Mouse (Mus musculus): ENCODE measurements at regions not wholly inside any gene's neighbourhood (a gene's known extent, or its start where the extent isn't known, plus 50 kb on each side); places are given as distances from the start of the nearest gene placed in this dataset.

DNA sequence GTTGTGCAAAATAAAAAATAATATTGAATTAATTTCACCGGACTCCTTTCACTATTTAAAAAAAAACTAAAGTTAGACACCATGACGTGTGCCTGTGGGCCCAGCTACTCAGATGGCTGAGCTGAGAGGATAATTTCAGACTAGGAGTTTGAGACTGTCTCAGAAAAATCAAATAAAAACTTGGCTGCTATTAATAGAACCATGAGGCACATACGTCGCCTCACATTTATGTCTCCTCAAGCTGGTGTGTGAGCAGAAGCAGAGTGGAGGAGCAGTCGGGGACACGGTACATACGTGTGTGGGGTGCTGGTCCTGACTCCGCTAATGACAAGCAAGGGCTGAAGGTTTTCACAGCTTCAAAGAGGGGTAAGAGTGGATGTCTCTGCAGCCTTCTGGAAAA lies 52.8 kb upstream of the Dmrtb1 start:
- peak; percentile 60 for DNase-seq (ENCODE audit: low read depth, low spot score)

DNA sequence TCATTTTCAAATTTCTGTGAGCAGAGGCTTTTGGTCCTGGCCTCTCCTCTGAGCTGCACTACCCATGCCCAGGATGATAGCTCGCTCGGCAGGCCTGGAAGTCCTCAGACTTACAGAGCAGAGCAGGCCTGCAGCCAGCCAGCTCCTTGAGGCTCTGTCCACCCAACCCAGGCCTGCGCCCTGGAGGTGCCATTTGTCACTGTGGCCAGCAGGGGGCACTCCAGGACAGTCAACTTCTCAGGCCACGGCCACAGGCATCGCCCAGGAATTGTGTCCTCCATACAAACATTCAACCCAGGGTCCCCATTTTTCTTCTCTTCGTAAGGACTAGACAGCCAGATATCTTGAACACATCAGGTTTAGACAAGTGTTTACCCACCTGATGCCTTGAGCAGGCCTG lies 53.9 kb upstream of the Dmrtb1 start:
- peak; percentile 84 for DNase-seq (ENCODE audit: low read depth, low spot score)

DNA sequence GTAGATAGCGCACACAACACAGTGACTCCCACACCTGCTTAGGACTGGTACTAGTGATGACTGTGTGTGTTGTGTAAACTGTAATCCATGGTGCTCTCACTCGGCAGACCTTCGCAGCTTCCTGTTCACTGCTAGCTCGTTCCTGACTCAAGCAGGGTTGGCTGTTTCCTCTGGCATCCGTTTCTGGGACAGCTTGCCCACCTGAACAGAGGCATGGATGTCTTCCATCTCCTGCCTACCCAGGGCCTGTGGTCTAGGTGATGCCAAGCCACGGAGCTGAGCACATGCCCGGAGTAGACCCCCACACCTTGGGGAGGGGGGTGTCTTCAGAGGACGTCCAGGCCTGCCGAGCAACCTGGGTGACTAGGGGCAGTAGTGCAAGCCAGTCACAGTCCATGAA lies 54.7 kb upstream of the Dmrtb1 start:
- peak; percentile 41 for DNase-seq (ENCODE audit: low read depth, low spot score)

DNA sequence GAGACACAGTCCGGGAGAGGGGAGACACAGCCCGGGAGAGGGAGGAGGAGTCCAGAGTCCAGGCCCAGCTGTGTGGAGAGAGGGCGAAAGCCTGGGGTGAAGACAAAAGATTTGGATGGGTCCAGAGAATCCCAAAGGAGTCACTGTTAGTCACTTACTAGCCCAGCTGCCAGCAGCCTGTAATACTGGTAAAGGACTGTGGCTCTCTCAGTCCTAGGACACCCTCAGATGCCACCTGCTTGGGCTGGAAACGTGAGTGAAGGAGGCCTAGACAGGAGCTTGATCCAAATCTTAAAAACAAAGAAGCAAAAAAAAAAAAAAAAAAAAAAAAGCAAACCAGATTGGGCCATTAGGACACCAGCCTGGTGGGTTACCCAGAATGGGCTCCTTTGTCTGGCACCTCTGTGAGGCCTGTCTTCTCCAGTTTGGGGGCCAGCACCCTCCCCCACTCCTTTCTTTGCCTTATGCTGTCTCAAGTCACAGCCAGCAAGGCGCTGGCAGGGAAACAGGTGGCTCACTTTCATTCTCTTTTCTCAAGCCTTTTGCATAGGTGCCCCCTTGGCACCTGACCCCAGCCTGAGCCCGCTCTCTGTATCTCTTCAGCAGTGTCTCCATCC lies 55.9 kb upstream of the Dmrtb1 start:
- DNase-seq (ENCODE audit: low read depth, low spot score): no peak

DNA sequence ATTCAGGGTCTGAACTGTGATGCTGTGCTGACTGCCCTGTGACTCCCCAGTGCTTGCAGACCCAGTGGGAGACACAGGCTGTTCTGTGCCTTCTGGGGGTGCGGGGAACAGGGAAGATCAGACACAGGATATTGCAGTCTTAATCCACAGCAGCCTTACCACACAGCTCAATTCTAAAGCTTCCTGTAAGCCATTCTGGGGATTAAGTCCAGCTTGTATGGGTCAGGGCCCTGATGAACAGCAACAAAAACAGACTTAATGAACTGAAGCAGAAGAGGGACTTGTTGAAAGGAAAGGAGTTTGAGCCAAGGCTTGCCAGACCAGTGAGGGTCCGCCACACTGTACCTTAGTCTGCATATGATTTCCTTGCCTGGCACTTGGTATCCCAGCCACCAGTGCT lies 58.4 kb upstream of the Lrp8 start:
- no peak for DNase-seq (ENCODE audit: low read depth, low spot score)

DNA sequence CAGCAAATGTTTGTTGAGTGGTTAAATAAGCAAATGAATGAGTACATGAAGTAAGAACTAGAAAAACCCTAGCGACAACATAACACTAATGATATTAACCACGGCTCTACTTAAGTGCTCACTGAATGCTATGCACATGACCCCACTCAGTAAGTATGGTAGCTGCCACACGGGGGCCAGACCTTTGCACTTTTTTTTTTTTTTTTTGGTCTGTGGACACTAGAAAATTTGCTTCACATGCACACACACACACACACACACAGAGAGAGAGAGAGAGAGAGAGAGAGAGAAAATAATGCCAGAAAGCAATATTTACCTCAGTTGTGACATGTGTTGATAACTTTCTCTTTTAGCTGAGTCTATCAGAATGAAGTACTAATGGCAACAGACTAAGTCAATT lies 55.7 kb upstream of the Lrp8 start:
- no peak for DNase-seq (ENCODE audit: low read depth, low spot score)

DNA sequence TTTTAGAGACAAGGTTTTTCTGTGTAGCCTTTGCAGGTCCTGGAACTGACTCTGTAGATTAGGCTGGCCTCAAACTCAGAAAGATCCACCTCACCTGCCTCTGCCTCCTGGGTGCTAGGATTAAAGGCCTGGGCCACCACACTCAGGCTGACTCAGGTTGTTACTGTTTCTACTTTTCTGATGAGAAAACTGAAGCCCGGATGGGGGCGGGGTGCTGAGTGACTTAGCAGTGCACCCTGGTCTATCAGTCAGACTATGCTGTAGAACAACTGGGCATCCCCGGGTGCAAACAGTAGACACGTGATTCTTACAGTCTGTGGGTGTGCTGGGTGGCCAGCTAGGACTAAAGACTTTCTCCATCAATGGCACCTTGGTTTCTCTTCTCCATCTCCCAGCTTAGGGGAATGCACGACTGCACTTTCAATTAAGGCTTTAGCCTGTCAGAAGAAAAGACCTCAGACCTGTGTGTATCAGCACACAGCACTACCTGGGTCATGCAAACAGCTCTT lies 55.1 kb upstream of the Lrp8 start:
- no peak for DNase-seq (ENCODE audit: low read depth, low spot score)

DNA sequence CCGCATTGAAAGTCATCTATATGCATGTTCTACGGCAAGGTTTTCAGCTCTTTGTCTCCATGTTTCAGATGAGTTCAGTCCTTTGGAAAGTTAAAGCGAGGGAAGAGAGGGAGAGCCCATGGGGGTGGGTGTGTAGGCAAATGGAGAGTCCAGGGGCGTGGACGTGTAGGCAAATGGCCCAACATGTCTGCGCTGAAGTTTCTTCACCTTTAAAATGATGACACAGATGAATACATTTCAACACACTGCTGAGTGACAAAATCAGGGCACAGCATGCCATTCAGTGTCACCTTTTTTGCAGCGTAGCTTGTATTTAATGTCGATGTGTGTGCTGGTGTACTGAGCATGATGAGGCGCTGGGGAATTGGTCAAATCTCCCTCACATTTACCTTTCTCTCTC lies 54.6 kb upstream of the Lrp8 start:
- DNase-seq (ENCODE audit: low read depth, low spot score): no peak

DNA sequence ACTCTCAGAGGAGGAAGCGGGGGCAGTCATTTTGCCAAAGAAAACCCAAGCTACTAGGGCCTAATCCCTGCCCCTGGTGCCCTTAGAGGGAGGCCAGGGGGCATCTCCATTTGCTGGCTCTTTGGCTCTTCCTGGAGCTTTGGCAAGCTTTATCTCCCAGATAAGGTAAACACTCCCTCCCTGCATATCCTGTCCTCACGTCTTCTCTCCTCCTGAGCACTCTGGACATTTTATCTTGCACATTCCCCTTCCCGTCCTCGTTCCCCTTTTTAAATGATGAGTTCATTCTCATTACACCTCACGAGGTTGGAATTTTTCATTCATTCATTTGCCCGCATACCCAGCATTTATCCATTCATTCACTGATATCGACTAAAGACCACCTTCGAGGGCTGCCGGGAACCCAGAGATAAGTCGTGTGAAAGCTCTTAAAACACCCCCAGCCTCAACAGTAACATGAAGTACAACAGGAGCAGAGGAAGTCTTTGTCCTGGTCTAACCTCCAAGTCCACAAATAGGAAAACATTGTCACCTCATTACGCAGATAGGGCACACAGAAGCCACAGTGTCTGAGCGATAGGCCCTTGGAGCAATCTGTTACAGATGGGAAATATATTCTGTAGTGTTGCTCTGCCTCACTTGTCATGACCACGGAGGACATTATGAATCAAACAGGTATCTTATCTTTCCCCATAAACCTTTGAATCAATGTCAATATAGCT lies 54.0 kb upstream of the Lrp8 start:
- DNase-seq (ENCODE audit: low read depth, low spot score): no peak

DNA sequence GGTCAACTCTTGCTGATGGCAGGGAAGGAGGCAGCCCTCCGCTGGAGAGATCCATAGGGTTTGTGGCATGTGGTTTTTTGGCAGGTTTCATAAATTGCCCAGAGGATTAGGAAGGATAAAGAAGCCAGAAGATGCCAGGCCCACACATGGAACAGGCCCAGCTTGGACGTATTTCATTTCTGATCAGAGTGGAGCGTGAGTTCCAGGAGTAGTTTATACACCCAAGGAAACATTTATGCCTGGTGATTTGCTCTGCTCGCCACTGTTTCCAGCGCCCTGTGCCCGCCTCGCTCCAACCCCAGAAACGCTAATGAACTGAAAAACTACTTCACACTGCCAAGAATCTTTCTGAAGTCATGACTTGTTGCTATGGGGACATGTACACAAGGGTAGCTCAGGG lies 53.0 kb upstream of the Lrp8 start:
- DNase-seq (ENCODE audit: low read depth, low spot score): no peak

DNA sequence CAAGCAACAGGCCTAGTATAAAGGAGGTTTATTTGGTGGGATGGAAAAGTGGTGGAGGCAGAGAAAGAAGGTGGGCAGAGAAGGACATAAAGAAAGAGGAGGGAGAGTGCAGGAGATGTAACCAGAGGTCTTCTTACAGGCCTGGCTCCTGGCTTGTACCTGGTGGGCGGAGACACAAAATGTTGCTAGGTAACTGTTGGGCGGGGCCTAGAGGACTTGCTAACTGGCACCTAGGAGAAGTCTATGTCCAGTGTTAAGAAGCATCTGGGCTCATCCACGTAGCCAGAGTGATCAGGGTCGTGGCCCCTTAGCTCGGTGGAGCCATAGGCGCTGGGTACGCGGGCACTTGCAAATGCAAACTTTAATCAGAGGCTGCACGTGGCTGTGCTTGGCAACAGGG lies 52.0 kb upstream of the Lrp8 start:
- DNase-seq (ENCODE audit: low read depth, low spot score): no peak

Data from brain, adult 2 months (tissue).